ENCODE assay signal across 8 mouse cellular contexts in the genomic region with DNA sequence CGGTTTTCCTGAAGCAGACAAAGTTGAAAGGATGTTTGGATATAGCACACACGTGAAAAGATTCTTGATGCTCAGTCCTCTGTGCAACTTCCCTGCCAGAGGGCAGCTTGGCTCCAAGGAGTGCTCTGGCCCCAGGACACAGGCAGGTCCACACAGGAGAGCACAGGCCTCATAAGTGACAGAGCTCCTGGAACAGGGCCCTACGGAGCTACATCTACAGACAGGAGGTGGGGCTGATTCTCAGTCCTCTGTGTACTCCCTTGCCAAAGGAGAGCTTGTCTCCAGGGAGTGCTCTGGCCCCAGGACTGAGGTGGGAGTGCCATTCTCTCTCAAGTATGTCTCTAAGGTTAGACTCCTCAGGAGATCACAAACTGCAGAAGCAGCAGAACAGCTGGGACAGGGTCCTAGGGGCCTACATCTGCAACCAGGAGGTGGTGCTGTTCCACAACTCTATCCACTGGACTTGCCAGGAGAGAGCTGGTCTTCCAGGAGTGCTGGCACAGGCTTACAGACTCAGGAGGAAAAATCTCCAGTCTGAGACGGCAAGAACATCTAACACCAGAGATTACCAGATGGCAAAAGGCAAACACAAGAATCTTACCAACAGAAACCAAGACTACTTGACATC.
DNase-seq lines count a peak whose midpoint lies in the region; ATAC-seq and TF ChIP-seq lines count a peak whose summit lies in the region.

No protein-coding gene starts in this region.

- TF ChIP-seq POLR2A in cortical plate, adult 2 months (IDR thresholded peaks at IDR 0.05; ENCODE audit: extremely low read depth, insufficient read depth, low read length): no peak

- peak; percentile 1 for DNase-seq in kidney, adult 9 months
- DNase-seq in kidney, postnatal 25 days: no peak
- DNase-seq in MEL-GATA-1-ER (ENCODE audit: extremely low read depth, low read depth): peak; percentile 2
- DNase-seq in thymus, postnatal 10 days (ENCODE audit: low spot score in 2 of 2): no peak
- no peak for DNase-seq in frontal cortex, postnatal 25 days (ENCODE audit: low spot score in 2 of 2)

- no peak overlapping the region for H3K27ac ChIP-seq in cortical plate, adult 2 months (ENCODE audit: insufficient read depth, low read length)
- H3K27ac ChIP-seq in hindbrain, embryonic 16.5 days (ENCODE audit: low read depth, low read length): no peak overlapping the region
- H3K27ac ChIP-seq in midbrain, embryonic 13.5 days: no peak overlapping the region

- H3K9me3 ChIP-seq in hindbrain, embryonic 16.5 days (ENCODE audit: control insufficient read depth, low read length): no peaks in the 10 kb centered on the region
- no peaks in the 10 kb centered on the region for H3K9me3 ChIP-seq in midbrain, embryonic 13.5 days

- H3K4me3 ChIP-seq in cortical plate, adult 2 months (ENCODE audit: insufficient read depth, low read length): no peak overlapping the region
- no peak overlapping the region for H3K4me3 ChIP-seq in hindbrain, embryonic 16.5 days (ENCODE audit: low read length)
- H3K4me3 ChIP-seq in midbrain, embryonic 13.5 days (replicated peaks): no peak overlapping the region

- no peak overlapping the region for H3K4me2 ChIP-seq in hindbrain, embryonic 16.5 days (ENCODE audit: low read length)
- H3K4me2 ChIP-seq in midbrain, embryonic 13.5 days (replicated peaks): no peak overlapping the region

- no peak overlapping the region for H3K9ac ChIP-seq in hindbrain, embryonic 16.5 days (ENCODE audit: low read depth, low read length)
- H3K9ac ChIP-seq in midbrain, embryonic 13.5 days (replicated peaks): no peak overlapping the region

- WGBS in hindbrain, embryonic 16.5 days: 58% methylated on average over 4 of the region's 4 CpGs
- 71% methylated on average over 4 of the region's 4 CpGs for WGBS in midbrain, embryonic 13.5 days

- H3K4me1 ChIP-seq in cortical plate, adult 2 months (ENCODE audit: control insufficient read depth, insufficient read depth, low read length): no peaks in the 10 kb centered on the region
- no peaks in the 10 kb centered on the region for H3K4me1 ChIP-seq in hindbrain, embryonic 16.5 days (ENCODE audit: control insufficient read depth, insufficient read depth, low read depth, low read length)
- H3K4me1 ChIP-seq in midbrain, embryonic 13.5 days (replicated peaks): no peaks in the 10 kb centered on the region

- ATAC-seq in hindbrain, embryonic 16.5 days: peak; percentile 78
- ATAC-seq in midbrain, embryonic 13.5 days: peak; percentile 34; the same call in 1 of the 2 replicates

- H3K36me3 ChIP-seq in hindbrain, embryonic 16.5 days (ENCODE audit: control insufficient read depth, insufficient read depth, low read length): no peaks in the 10 kb centered on the region
- no peaks in the 10 kb centered on the region for H3K36me3 ChIP-seq in midbrain, embryonic 13.5 days

- no peaks in the 10 kb centered on the region for H3K27me3 ChIP-seq in hindbrain, embryonic 16.5 days (replicated peaks; ENCODE audit: control insufficient read depth, insufficient read depth, low read length)
- no peaks in the 10 kb centered on the region for H3K27me3 ChIP-seq in midbrain, embryonic 13.5 days

- peak; percentile 30; the same call in 1 of the 2 replicates for TF ChIP-seq CTCF in cortical plate, adult 2 months (IDR thresholded peaks at IDR 0.05; ENCODE audit: extremely low read depth, insufficient read depth, low read length)

Comparison
In these comparisons a context has a peak if more than half of its experiments do, and no peak if none do; other contexts are left out.
1. DNase-seq: peak in kidney, adult 9 months (single experiment) and MEL-GATA-1-ER (single experiment); none in kidney, postnatal 25 days (0 of 2), thymus, postnatal 10 days (0 of 2) and frontal cortex, postnatal 25 days (0 of 2).